Mouse (Mus musculus) stomach, embryonic 16.5 days (tissue): ENCODE results near the gene Bcr. TPM values are rescaled to one million over a fixed set of nuclear protein-coding genes. Genes with fewer than 3 reads are reported as not detected.

Experiments
- ATAC-seq: fragments of 200-750 bp; cut with Nextera tagmentation; 2 replicates; pipeline ENCODE4 v1.8.0; 2017; ENCODE audit warnings: moderate number of reproducible peaks, moderate TSS enrichment; ENCODE audit not compliant: insufficient read depth, low FRiP score
- H3K27ac ChIP-seq: fragments of 300-500 bp; sonication (generic); 2 replicates; pipeline ENCODE4 v1.5.1; 2014; ENCODE audit warnings: low read length
- H3K27me3 ChIP-seq: fragments of 300-500 bp; sonication (generic); 2 replicates; pipeline ENCODE4 v1.6.1; 2014; ENCODE audit warnings: low read length, control low read depth, mixed read lengths; ENCODE audit not compliant: control insufficient read depth, insufficient read depth
- H3K36me3 ChIP-seq: fragments of 300-500 bp; sonication (generic); 2 replicates; pipeline ENCODE4 v1.6.1; 2014; ENCODE audit warnings: low read length; ENCODE audit not compliant: control insufficient read depth, insufficient read depth
- H3K4me1 ChIP-seq: fragments of 300-500 bp; sonication (generic); 2 replicates; pipeline ENCODE4 v1.6.1; 2014; ENCODE audit warnings: low read length, control low read depth, mixed read lengths; ENCODE audit not compliant: control insufficient read depth, insufficient read depth
- H3K4me2 ChIP-seq: fragments of 300-500 bp; sonication (generic); 2 replicates; pipeline ENCODE4 v1.6.1; 2014; ENCODE audit warnings: low read depth, low read length, mixed read lengths
- H3K4me3 ChIP-seq: fragments of 300-500 bp; sonication (generic); replicated peaks from 2 replicates; pipeline ENCODE4 v1.5.1; 2014; ENCODE audit warnings: mild to moderate bottlenecking, low read length
- H3K9ac ChIP-seq: fragments of 300-500 bp; sonication (generic); 2 replicates; pipeline ENCODE4 v1.6.1; 2014; ENCODE audit warnings: low read length
- H3K9me3 ChIP-seq: fragments of 300-500 bp; sonication (generic); replicated peaks from 2 replicates; pipeline ENCODE4 v1.6.1; 2016; ENCODE audit warnings: low read length, control low read depth; ENCODE audit not compliant: control insufficient read depth
- WGBS: fragments of 180-500 bp; shearing (Covaris S2); extraction: QIAGEN DNeasy Blood & Tissue Kit; methylation state at CpG from one replicate; pipeline ENCODE4 v1.1.7; 2014; 5-methylcytosine and 5-hydroxymethylcytosine counted together
- polyA plus RNA-seq: library from polyadenylated mRNA; unstranded; fragments of >200 nt; fragmentation: Nextera tagmentation; extraction: Ambion mirVana; gene quantifications from 2 replicates; pipeline ENCODE4 v1.2.1, GENCODE M21; 2015

Bcr gene
- polyA plus RNA-seq, 1 experiment from 2014 or later: 8.8 TPM

GRCm38 (mm10) chr10:75125577-75125976 lies 65.2 kb downstream of the Bcr start:
- H3K4me1 ChIP-seq: no peaks in the 10 kb centered on the region
- no peak for ATAC-seq
- 79% methylated on average over 4 of the region's 4 CpGs for WGBS
- H3K36me3 ChIP-seq: peaks cover 3% of the 10 kb centered on the region; the same call in 1 of the 2 replicates
- no peaks in the 10 kb centered on the region for H3K27me3 ChIP-seq
- H3K4me2 ChIP-seq: no peak overlapping the region
- H3K4me3 ChIP-seq: no peak overlapping the region
- no peak overlapping the region for H3K9ac ChIP-seq
- H3K27ac ChIP-seq: no peak overlapping the region
- H3K9me3 ChIP-seq: no peaks in the 10 kb centered on the region

- Histone ChIP-seq H3K36me3 (peaks cover 8% of the 10 kb centered on the region), H3K9ac (no peak overlapping the region), H3K4me2 (no peak overlapping the region), H3K4me3 (no peak overlapping the region), H3K4me1 (no peaks in the 10 kb centered on the region), H3K27me3 (no peaks in the 10 kb centered on the region), H3K27ac (no peak overlapping the region), H3K9me3 (0 out of 2 replicates have a peak, but pooled peaks cover 8% of the 10 kb centered on the region)
- ATAC-seq: peak; percentile 52; the same call in 1 of the 2 replicates
- 70% methylated on average over 7 of the region's 7 CpGs for WGBS
Measured at GRCm38 (mm10) chr10:75129283-75129710, 68.9 kb downstream of the Bcr start.

- H3K36me3 ChIP-seq: peaks cover 8% of the 10 kb centered on the region
- 0 out of 2 replicates have a peak, but pooled peaks cover 8% of the 10 kb centered on the region for H3K9me3 ChIP-seq
- no peaks in the 10 kb centered on the region for H3K4me1 ChIP-seq
- 77% methylated on average over 4 of the region's 4 CpGs for WGBS
- no peak overlapping the region for H3K27ac ChIP-seq
- H3K27me3 ChIP-seq: no peaks in the 10 kb centered on the region
- ATAC-seq: no peak; the same call in 1 of the 2 replicates
- no peak overlapping the region for H3K4me2 ChIP-seq
- H3K9ac ChIP-seq: no peak overlapping the region
- no peak overlapping the region for H3K4me3 ChIP-seq
Measured at GRCm38 (mm10) chr10:75130372-75131046, 70.1 kb downstream of the Bcr start.

GRCm38 (mm10) chr10:75131625-75132024 lies 71.2 kb downstream of the Bcr start:
- no peaks in the 10 kb centered on the region for H3K27me3 ChIP-seq
- H3K9me3 ChIP-seq: 0 out of 2 replicates have a peak, but pooled peaks cover 8% of the 10 kb centered on the region
- no peak overlapping the region for H3K9ac ChIP-seq
- no peak overlapping the region for H3K27ac ChIP-seq
- H3K36me3 ChIP-seq: peaks cover 10% of the 10 kb centered on the region
- no peak overlapping the region for H3K4me3 ChIP-seq
- no peak overlapping the region for H3K4me2 ChIP-seq
- H3K4me1 ChIP-seq: no peaks in the 10 kb centered on the region
- WGBS: 62% methylated on average over 8 of the region's 8 CpGs
- ATAC-seq: no peak

- peaks cover 24% of the 10 kb centered on the region for H3K36me3 ChIP-seq
- WGBS: 89% methylated on average over 15 of the region's 15 CpGs
- H3K9me3 ChIP-seq: 0 out of 2 replicates have a peak, but pooled peaks cover 8% of the 10 kb centered on the region
- H3K27ac ChIP-seq: no peak overlapping the region
- no peak overlapping the region for H3K4me3 ChIP-seq
- ATAC-seq: no peak
- H3K27me3 ChIP-seq: no peaks in the 10 kb centered on the region
- H3K9ac ChIP-seq: no peak overlapping the region
- no peak overlapping the region for H3K4me2 ChIP-seq
- no peaks in the 10 kb centered on the region for H3K4me1 ChIP-seq
Measured at GRCm38 (mm10) chr10:75134861-75135517, 74.6 kb downstream of the Bcr start.

- 87% methylated on average over 21 of the region's 21 CpGs for WGBS
- Histone ChIP-seq H3K9ac (no peak overlapping the region), H3K27me3 (no peaks in the 10 kb centered on the region), H3K4me1 (no peaks in the 10 kb centered on the region), H3K36me3 (peaks cover 24% of the 10 kb centered on the region), H3K27ac (no peak overlapping the region), H3K4me2 (no peak overlapping the region), H3K9me3 (0 out of 2 replicates have a peak, but pooled peaks cover 8% of the 10 kb centered on the region), H3K4me3 (no peak overlapping the region)
- ATAC-seq: no peak
Measured at GRCm38 (mm10) chr10:75135518-75136162, 75.2 kb downstream of the Bcr start.

GRCm38 (mm10) chr10:75137148-75137547 lies 76.8 kb downstream of the Bcr start:
- Histone ChIP-seq H3K27ac (no peak overlapping the region), H3K36me3 (peaks cover 19% of the 10 kb centered on the region), H3K9me3 (0 out of 2 replicates have a peak, but pooled peaks cover 8% of the 10 kb centered on the region), H3K4me2 (no peak overlapping the region), H3K9ac (no peak overlapping the region), H3K4me3 (no peak overlapping the region), H3K27me3 (no peaks in the 10 kb centered on the region), H3K4me1 (no peaks in the 10 kb centered on the region)
- ATAC-seq: no peak
- WGBS: 76% methylated on average over 3 of the region's 3 CpGs

- no peak overlapping the region for H3K27ac ChIP-seq
- H3K36me3 ChIP-seq: peaks cover 7% of the 10 kb centered on the region
- 78% methylated on average over 17 of the region's 17 CpGs for WGBS
- no peak overlapping the region for H3K4me3 ChIP-seq
- no peaks in the 10 kb centered on the region for H3K4me1 ChIP-seq
- H3K9me3 ChIP-seq: no peaks in the 10 kb centered on the region
- ATAC-seq: no peak
- H3K4me2 ChIP-seq: no peak overlapping the region
- H3K9ac ChIP-seq: no peak overlapping the region
- H3K27me3 ChIP-seq: no peaks in the 10 kb centered on the region
Measured at GRCm38 (mm10) chr10:75145221-75145620, 84.8 kb downstream of the Bcr start.

GRCm38 (mm10) chr10:75146001-75146400 lies 85.6 kb downstream of the Bcr start:
- no peak for ATAC-seq
- Histone ChIP-seq H3K36me3 (peaks cover 7% of the 10 kb centered on the region), H3K4me1 (no peaks in the 10 kb centered on the region), H3K9me3 (no peaks in the 10 kb centered on the region), H3K27ac (no peak overlapping the region), H3K4me3 (no peak overlapping the region), H3K9ac (no peak overlapping the region), H3K4me2 (no peak overlapping the region), H3K27me3 (no peaks in the 10 kb centered on the region)
- WGBS: 76% methylated on average over 4 of the region's 4 CpGs
